Mouse (Mus musculus) ES-E14 (cell line): ENCODE data around the gene Olfr1351.
"Not testable (repeated sequence)": the region's sequence is repeated elsewhere in the genome, so short reads cannot be mapped to it uniquely, and the experiment has no call there.

ENCODE experiments used
- CHD2 ChIP-seq: IDR thresholded peaks from 2 replicates; pipeline ENCODE4 v1.6.1; 2014; ENCODE audit warnings: mild to moderate bottlenecking, low read depth, low read length, inconsistent platforms
- MAFK ChIP-seq: IDR thresholded peaks from 2 replicates; pipeline ENCODE4 v1.6.1; 2014; ENCODE audit warnings: mild to moderate bottlenecking, low read depth, low read length, inconsistent platforms; ENCODE audit not compliant: insufficient read depth
- ZC3H11A ChIP-seq: IDR thresholded peaks from 2 replicates; pipeline ENCODE4 v1.6.1; 2012; ENCODE audit warnings: low read depth, mild to moderate bottlenecking, inconsistent platforms, low read length, borderline replicate concordance

GRCm38 (mm10) chr10:79057370-79057769 is 45.1 kb downstream of the Olfr1351 start:
- not testable (repeated sequence) for TF ChIP-seq CHD2, MAFK, ZC3H11A
